Mouse (Mus musculus): ENCODE data around the gene Lsamp. TPM values are rescaled to one million over a fixed set of nuclear protein-coding genes. Genes with fewer than 3 reads are reported as not detected.

Gene Lsamp
- total and polyA plus RNA-seq, 3 experiments = not detected

DNA sequence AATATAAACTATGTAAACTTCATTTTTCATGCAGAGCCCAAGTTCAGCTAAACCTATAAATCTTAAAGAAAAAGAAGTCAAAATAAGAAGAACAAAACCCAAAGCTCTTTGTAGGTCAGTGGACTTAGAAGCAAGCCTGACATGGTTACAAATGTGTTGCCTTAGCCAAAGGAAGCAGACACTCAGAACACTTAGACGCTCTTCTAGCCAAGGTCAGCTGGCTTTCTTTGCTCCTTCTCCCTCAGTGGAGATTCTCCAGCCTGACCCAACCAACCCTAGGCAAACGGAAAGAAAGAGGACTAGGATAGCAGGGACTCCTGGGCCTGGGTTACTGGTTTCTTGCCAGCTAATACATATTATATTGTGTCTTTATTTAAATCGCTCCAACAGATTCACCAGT is 2194.7 kb downstream of the Lsamp start:
- no peak overlapping the region for H3K27ac ChIP-seq (ENCODE audit: insufficient read depth, low read depth)
- no peak overlapping the region for H3K4me2 ChIP-seq (ENCODE audit: insufficient read depth, low read depth, poor library complexity, severe bottlenecking)
- H3K4me1 ChIP-seq (ENCODE audit: control insufficient read depth in 1 of 2, insufficient read depth in 2 of 2) = peaks cover 0 to 11% of the 10 kb centered on the region in 2 experiments; a peak in 2 of 4 replicates
- H3K79me2 ChIP-seq (replicated peaks; ENCODE audit: control insufficient read depth, extremely low read depth, insufficient read depth, poor library complexity, severe bottlenecking) = no peaks in the 10 kb centered on the region
- dilution Hi-C loops (cut with MboI; ENCODE audit: extremely low pct_ligation_motif_present, extremely low pct_unique_long_range_greater_than_20kb, low sequenced_read_pairs) (no loop called here), in situ Hi-C loops (cut with MboI; ENCODE audit: low pct_ligation_motif_present, low pct_unique_long_range_greater_than_20kb, low sequenced_read_pairs) (loop anchor here (25.0 kb wide), 1 partner anchor 608 kb away; no protein-coding TSS in a partner anchor)
- H3K27me3 ChIP-seq (replicated peaks) = no peaks in the 10 kb centered on the region
- no peaks in the 10 kb centered on the region for H3K36me3 ChIP-seq (replicated peaks in 1 of 2; ENCODE audit: control insufficient read depth in 1 of 2, insufficient read depth in 1 of 2, low read length in 1 of 2)
- no peak for DNase-seq (ENCODE audit: extremely low read depth)
- no peak overlapping the region for H3K9ac ChIP-seq (ENCODE audit: insufficient read depth, low read depth)
- no peak overlapping the region for H3K4me3 ChIP-seq (replicated peaks in 1 of 3; ENCODE audit: low read depth in 2 of 3, low read length in 2 of 3, poor library complexity in 1 of 3)
- H3K9me3 ChIP-seq (replicated peaks; ENCODE audit: low read length) = no peaks in the 10 kb centered on the region
- TF ChIP-seq MAZ (IDR thresholded peaks at IDR 0.05; ENCODE audit: low read depth, low read length) (no peak), MYC (IDR thresholded peaks at IDR 0.05; ENCODE audit: low read depth, low read length) (no peak), MXI1 (IDR thresholded peaks at IDR 0.05; ENCODE audit: low read depth, low read length) (no peak), EP300 (IDR thresholded peaks at IDR 0.05; ENCODE audit: low read length) (no peak), PAX5 (IDR thresholded peaks at IDR 0.05; ENCODE audit: low read length) (no peak), SMC3 (IDR thresholded peaks at IDR 0.05; ENCODE audit: low read depth, low read length) (no peak), POLR2AphosphoS2 (IDR thresholded peaks at IDR 0.05; ENCODE audit: low read depth, low read length) (no peak), RCOR1 (conservative IDR thresholded peaks at IDR 0.05; ENCODE audit: low read depth, low read length) (no peak)

DNA sequence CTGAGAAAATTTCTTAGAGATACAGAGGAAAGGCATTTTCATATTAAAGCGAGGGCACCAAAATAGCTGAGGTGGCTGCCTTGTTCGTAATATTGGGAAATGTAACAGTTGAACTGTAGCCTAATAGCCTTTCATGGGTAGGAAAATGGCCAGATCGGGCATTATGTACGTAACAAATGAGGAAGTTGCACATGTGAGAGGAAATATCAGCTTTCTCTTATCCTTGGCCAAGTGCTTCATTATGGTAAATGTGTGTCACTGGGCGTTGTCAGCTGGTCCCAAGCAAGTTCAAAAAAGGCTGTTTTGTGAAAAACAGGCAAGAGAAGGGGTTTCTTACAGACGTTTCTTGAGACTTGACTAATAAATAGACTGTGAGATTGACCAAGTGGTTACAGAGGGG is 2195.9 kb downstream of the Lsamp start:
- no peaks in the 10 kb centered on the region for H3K36me3 ChIP-seq (replicated peaks in 1 of 2; ENCODE audit: control insufficient read depth in 1 of 2, insufficient read depth in 1 of 2, low read length in 1 of 2)
- DNase-seq (ENCODE audit: extremely low read depth) = peak; percentile 43
- H3K27ac ChIP-seq (ENCODE audit: insufficient read depth, low read depth) = no peak overlapping the region
- no peak overlapping the region for H3K9ac ChIP-seq (ENCODE audit: insufficient read depth, low read depth)
- no peaks in the 10 kb centered on the region for H3K9me3 ChIP-seq (replicated peaks; ENCODE audit: low read length)
- H3K4me2 ChIP-seq (ENCODE audit: insufficient read depth, low read depth, poor library complexity, severe bottlenecking) = no peak overlapping the region
- in situ Hi-C loops (cut with MboI; ENCODE audit: low pct_ligation_motif_present, low pct_unique_long_range_greater_than_20kb, low sequenced_read_pairs) = loop anchor here (25.0 kb wide), 1 partner anchor 607 kb away; no protein-coding TSS in a partner anchor
- H3K4me3 ChIP-seq (replicated peaks in 1 of 3; ENCODE audit: low read depth in 2 of 3, low read length in 2 of 3, poor library complexity in 1 of 3) = no peak overlapping the region
- TF ChIP-seq ELF1 (IDR thresholded peaks at IDR 0.05; ENCODE audit: low read depth, low read length) (no peak), KAT2A (IDR thresholded peaks at IDR 0.05; ENCODE audit: insufficient replicate concordance, low read length) (no peak), JUND (conservative IDR thresholded peaks at IDR 0.05; ENCODE audit: low read depth, low read length) (no peak), UBTF (IDR thresholded peaks at IDR 0.05; ENCODE audit: low read depth, low read length) (no peak), POLR2AphosphoS2 (IDR thresholded peaks at IDR 0.05; ENCODE audit: low read depth, low read length) (no peak), RAD21 (IDR thresholded peaks at IDR 0.05; ENCODE audit: low read depth, low read length) (no peak), PAX5 (IDR thresholded peaks at IDR 0.05; ENCODE audit: low read length) (no peak), SMC3 (IDR thresholded peaks at IDR 0.05; ENCODE audit: low read depth, low read length) (no peak), NRF1 (IDR thresholded peaks at IDR 0.05; ENCODE audit: low read depth, low read length) (no peak), MAFK (IDR thresholded peaks at IDR 0.05; ENCODE audit: insufficient replicate concordance, low read length) (no peak), ZKSCAN1 (IDR thresholded peaks at IDR 0.05; ENCODE audit: borderline replicate concordance, low read depth, low read length) (no peak), ETS1 (conservative IDR thresholded peaks at IDR 0.05; ENCODE audit: low read depth, low read length) (no peak), RCOR1 (conservative IDR thresholded peaks at IDR 0.05; ENCODE audit: low read depth, low read length) (no peak), USF1 (IDR thresholded peaks at IDR 0.05; ENCODE audit: low read depth, low read length) (no peak), MAX (IDR thresholded peaks at IDR 0.05; ENCODE audit: low read length) (no peak)
- H3K27me3 ChIP-seq (replicated peaks) = no peaks in the 10 kb centered on the region
- dilution Hi-C loops (cut with MboI; ENCODE audit: extremely low pct_ligation_motif_present, extremely low pct_unique_long_range_greater_than_20kb, low sequenced_read_pairs) = no loop called here
- no peaks in the 10 kb centered on the region for H3K79me2 ChIP-seq (replicated peaks; ENCODE audit: control insufficient read depth, extremely low read depth, insufficient read depth, poor library complexity, severe bottlenecking)
- H3K4me1 ChIP-seq (ENCODE audit: control insufficient read depth in 1 of 2, insufficient read depth in 2 of 2) = peaks cover 0 to 11% of the 10 kb centered on the region in 2 experiments; a peak in 2 of 4 replicates
